Mouse (Mus musculus): ENCODE data around the gene Emilin2.

Gene Emilin2

DNA sequence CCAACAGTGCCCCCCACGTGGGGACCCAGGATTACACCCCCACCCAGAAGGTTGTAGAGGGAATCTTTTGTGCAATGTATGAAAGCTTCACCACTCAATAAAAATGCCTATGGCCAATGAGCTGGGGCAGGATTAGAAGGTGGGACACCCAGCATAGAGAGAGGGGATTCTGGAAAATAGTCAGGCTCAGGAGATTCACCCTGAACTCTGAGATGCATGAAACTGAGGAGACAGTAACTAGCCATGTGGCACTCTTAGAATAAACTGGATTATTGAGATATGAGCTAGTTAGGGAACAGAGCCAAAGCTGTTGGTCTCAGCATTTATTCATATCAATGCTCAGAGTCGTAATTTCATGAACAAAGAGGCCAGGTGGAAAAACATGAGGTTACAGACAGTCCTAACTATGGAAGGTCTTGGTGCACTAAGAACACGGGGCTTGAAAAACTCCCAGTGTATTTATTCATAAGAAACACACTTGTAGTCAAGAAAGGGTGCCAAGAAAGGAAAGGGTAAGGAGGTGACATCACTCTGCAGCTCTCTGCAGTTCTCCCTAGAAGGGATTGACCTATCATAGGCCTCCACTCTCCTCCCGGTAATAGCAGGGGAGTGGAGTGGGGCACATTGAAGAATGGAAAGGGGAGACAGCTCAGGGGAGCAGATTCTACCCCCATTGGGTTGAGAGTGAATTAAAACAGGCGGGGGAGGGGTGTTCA, 46.3 kb downstream of the Emilin2 start:
- no peak for DNase-seq (ENCODE audit: low read depth, low spot score)

DNA sequence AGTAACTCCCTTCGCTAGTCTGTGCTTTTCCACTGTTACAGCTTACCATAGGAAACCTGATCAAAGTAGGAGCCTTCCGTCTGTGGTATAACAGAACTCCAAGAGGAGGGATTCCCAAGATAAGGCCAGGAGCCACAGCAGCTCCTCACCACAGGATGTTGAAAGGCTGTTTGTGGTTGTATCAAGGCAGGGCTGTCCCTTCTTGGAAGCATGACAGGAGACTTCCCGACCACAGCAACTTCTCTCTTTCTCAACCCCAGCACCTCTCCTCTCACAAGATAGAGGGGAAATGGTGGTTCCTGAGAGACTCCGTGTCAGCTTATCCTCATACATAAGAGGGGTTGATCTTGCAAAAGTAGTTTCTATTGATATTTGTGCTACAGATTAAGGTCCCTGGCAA, 47.0 kb downstream of the Emilin2 start:
- DNase-seq (ENCODE audit: low read depth, low spot score), result no peak

DNA sequence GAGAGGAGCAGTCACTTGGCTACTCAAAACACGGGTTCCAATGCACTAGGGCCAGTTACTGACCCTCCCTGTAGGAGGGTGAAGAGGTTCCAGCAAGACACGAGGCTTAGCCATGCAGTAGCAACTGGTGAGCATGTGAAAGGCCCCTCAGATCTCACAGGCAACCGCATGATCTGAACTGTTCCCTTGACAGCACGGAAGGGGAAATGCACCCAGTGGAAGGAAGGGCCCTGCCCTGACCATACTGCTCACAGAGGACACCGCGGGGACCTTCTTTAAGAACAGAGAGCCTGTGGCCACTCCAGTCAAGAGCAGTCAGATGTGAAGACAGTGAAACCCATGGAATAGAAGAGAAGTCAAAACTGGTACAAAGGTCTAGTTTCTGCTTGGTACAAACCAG, 48.6 kb downstream of the Emilin2 start:
- no peak for DNase-seq (ENCODE audit: low read depth, low spot score)

DNA sequence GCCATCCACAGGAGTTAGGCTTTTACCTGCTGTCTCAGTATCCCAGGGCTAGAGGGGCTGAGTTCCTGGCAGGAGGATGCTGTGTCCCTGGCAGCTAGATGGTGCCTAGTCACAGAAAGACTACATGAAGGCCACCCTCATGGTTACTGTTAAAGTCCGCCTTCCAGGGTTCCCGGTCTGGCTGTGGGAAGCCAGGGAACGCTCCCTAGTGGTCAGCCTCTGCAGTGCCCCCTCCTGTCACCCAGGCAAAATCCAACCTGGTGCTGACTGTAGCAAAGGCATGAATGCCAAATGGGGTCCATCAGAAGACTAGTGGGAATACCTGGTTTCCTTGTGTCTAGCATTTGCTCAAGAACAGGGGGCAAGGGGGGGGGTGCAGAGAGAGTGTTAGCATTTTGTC, 51.1 kb downstream of the Emilin2 start:
- DNase-seq (ENCODE audit: low read depth, low spot score), result no peak

DNA sequence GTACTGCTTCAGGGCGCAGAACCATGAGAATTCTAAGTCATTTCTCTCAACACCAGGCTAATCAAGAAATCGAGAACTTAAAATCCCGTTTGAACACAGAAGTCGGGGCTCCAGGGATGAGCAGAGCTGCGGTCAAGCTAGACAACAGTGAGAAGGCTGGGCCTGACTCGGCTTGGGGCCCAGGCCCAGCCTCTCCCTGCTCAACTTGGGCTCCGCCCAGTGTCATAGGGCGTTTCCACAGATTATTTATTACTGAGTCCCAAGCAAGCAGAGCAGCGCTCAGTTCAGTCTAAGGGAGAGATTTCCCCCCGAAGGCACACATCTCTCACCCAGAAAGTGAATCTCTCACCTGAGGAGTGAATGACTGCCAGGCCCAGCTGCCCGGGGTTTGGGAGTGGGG, 52.1 kb downstream of the Emilin2 start:
- DNase-seq (ENCODE audit: low read depth, low spot score), result peak; percentile 62

DNA sequence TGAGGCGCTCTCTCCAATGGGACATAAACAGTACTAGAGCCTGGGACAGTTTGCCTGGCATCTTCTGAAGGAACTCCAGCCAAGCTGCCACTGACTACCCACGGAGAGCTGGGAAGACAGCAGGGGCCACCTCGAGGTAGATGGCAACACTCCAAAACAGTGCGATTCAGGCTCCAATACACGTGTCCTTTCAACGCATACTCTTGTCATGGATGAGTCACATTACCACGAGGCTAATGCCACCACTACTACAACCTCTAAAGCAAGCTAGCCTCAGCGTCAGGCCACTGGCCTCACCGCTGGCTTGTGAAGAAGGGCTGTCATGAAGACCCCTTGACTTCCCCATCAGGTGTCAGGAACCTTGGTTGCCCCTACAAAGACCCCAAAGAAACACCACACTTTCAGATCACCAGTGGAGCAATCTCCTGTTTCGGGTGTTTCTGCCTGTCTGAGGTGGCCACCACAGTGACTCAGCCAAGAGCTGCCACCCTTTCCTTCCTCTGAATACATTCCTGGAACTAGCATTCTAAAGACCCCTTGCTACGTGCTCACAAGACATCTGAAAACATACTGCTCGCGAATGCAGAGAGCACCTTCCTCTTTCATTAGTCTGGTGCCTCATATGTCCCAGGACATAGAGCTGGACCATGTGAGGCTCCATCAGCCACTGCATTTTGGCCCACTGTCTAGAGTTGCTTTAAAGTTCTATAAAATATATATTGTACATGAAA, 54.8 kb downstream of the Emilin2 start:
- peak; percentile 33 for DNase-seq (ENCODE audit: low read depth, low spot score)

DNA sequence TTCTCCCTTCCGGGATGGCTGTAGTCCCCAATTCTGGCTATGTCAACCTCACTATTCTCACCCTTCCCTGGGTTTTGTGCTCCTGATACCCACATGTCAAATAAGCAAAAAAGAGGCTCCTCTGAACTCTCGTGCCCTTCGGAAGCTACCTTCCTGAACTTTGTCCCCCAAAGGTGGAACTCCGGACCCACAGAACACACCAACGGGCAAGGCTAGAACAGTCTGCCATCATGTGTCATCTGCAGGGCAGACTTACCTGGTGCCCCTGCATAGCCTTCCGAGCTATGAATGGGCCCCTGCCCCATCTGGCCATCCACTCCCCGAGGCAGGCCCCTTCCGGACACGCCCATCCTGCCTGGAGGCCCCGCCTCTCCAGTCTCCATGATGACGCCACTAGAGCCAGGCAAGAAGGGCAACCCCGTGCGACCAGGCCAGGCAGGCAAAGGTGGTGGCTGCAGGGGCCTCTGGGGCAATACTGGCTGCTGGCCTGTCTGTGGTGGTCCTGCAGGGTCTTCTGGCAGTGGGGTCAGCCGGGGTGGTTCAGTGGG, 55.6 kb downstream of the Emilin2 start:
- DNase-seq (ENCODE audit: low read depth, low spot score), result no peak

DNA sequence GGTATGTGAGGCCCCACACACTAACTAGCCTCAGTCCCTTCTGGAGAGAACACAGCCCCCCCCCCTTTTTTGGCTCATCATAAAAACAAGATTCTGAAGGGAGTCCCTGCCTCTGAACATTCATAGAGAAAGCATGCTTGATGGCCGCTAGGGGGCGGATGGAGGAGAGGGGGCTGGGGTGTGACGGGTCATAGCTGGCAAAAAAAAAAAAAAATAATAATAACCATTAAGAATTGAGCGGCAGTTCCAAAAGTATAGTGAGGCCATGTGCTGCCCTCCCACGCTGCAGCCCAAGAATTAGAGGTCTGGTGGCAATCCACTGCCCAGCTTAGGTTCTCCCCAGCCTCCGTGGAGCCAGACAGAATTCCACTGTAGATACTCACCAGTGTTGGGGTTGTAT, 57.0 kb downstream of the Emilin2 start:
- DNase-seq (ENCODE audit: low read depth, low spot score), result peak; percentile 60

DNA sequence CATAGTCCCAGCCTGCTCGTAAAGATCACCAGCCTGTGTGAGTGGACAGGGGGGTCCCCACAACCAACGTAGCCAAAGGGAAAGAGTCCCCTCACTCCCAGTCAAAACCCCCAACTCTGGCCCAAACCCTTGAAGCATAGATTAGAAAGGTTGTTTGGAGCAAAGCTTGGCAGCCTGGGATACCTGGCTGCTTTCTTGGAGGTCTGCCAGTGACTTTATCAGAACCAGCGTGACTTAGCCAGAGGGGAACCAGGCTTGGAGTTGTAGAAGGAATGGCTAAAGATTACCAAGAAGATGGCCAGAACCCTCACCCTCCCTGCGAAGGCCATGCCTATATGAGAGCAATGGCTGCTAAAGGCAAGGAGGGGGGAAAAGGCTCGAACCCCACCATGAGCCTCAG, 57.7 kb downstream of the Emilin2 start:
- DNase-seq (ENCODE audit: low read depth, low spot score), result no peak

DNA sequence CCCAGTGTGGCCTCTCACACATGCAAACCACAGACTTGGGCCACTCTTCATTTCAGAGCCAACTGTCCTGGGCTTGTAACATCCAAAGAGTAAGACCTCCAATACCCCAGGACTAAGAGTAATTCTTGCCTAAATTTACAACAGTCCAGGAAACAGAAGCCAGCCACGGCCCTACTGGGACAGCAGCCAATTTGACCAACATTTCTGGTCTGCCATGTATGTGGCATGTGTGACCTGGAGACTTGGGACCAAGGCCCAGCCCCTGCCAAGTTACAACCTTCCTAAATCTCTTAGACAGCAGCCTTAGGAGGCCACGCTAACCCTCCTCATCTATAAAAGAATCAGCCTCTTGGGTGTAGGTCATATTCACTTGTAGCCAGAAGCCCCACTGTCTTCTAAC, 58.4 kb downstream of the Emilin2 start:
- no peak for DNase-seq (ENCODE audit: low read depth, low spot score)

DNA sequence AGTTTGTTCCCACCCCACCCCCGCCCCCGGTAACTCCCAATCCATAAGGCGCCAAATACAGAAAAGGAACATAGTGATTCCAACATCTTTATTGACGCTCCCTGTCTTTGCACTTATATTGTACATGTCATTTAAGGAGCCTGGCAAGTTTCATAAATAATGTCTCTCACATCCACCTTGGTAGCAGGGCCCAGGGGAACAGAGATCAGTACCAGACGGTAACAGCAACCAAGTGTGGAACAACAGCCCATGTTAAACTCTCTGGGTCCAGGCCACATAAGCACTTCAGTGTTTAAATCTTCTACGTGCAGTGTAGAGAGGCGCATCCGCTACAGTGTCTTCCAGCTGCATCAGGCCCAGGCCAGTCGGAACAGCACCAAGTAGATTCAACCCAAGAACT, 59.7 kb downstream of the Emilin2 start:
- no peak for DNase-seq (ENCODE audit: low read depth, low spot score)

DNA sequence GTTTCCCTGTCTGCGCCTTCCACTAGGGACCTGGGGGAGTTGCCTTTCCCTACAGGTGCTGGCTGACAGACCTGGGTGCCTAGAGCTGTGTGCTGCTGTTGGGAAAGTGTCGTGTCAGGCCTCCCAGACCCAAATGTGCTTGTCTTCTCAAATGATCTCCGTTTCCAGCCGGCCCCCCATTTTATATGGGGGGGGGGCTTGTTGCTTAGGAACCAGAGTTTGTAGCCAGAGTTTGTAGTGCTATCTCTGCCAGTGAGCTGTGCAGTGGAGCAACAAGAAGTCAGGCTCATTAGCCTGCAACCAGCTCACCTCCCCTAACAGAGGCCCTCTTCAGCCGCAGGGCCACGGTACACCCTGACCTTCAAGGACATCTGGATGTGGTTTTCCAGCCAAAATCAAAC, 60.2 kb downstream of the Emilin2 start:
- DNase-seq (ENCODE audit: low read depth, low spot score), result no peak

DNA sequence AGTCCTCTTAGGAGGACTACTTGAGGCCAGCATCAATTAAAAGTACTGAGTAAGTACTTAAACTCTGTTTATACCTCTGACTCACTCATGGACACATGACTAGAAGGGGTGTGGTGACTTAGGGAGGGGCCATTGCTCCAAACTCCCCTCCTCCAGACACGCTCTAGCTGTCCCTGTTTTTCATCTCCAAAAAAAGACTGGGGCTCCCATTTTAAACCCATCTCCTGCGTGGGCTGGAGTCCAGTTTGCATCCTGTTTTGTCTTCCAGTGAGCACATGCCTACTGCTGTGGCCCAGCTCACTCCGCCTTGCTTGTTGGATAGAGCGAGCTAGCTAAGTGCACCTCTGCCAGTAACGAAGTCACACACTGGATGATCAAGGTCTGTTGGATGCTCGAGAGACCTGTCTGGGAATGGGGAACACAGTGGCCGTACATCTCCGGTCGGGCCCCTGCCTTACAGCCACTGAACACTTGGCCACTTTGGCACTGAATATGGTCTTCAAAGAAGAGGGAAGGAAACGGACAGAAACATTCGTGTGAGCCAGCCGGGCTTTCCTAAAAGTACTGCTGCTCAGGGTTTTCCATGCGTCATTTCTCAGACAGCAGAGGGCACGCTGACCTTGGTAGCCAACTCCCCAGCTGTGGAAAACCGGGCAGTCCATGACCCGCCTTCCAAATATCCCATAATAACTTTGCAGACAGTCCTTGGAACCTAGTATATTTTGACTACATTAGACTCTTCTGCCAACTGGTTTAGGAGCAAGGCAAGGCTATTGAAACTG, 60.8 kb downstream of the Emilin2 start:
- no peak for DNase-seq (ENCODE audit: low read depth, low spot score)

DNA sequence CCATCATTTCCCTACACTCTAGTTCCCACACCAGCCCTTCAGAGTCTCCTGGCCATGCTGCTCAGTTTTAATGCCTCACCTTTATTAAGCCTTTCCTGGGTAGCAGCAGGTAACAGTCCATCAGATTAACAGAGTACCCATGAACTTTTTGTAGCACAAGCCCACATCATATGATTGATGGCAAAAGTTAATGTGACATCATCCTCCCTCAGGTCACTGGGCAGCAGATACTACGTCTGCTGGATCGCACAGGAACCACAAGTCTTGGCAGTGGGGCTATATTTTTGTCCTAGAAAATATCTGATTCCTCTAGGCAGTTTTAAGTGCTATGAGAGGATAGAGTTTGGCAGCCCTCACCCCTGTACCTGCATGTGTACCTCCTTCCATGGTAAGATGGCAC, 61.7 kb downstream of the Emilin2 start:
- DNase-seq (ENCODE audit: low read depth, low spot score), result no peak

DNA sequence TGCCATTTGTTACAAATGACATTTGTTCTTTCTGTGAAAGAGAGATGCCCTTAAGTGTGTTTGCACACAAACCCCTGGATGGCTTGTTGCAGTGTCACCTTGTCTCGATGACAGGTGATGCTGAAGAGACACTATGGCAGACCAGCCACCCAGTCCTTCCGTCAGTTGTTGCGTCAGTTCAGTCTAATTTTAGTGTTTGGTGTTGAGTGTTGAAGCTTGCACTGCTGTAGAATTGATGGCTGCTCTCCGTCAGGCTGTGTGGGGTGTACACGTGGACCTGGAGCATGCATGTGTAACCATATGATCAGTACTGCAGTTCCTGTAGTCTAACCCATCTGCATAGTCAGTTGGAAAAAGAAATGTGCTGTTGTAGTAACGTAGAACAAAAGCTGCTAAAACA, 62.8 kb downstream of the Emilin2 start:
- no peak for DNase-seq (ENCODE audit: low read depth, low spot score)

DNA sequence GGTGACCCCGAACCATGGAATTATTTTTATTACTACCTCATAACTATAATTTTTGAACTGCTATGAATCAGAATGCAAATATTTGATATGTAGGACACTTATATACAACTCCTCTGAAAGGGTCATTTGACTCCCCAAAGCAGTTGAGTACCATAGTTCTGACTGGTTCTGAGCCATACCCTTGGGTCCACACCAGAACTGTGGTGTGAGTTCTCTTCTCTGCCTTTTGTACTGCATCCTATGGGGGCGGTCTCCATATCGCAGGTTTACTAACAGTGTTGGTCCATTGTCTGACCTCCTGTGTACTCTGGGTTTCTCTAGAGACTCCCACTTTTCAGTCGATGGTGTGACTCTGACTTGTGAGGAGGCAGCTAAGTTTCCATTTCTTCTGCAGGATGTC, 65.8 kb downstream of the Emilin2 start:
- no peak for DNase-seq (ENCODE audit: low read depth, low spot score)

DNA sequence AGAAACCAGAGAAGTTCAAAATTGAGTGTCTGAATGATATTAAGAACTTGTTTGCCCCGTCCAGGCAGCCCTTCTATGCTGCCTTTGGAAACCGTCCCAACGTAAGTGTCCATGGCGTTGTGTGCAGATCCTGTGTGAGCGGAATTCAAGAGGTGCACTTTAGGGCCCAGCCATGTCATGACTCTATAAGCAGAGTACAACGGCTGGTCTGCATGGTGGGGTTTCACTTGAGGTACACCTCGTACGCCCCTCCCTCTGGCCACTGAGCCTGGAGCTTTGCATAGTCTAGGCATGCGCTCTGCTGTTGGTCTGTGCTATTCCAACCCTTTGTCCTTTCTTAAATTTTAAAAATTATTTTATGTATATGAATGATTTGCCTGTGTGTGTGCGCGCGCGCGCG, 66.6 kb downstream of the Emilin2 start:
- no peak for DNase-seq (ENCODE audit: low read depth, low spot score)

DNA sequence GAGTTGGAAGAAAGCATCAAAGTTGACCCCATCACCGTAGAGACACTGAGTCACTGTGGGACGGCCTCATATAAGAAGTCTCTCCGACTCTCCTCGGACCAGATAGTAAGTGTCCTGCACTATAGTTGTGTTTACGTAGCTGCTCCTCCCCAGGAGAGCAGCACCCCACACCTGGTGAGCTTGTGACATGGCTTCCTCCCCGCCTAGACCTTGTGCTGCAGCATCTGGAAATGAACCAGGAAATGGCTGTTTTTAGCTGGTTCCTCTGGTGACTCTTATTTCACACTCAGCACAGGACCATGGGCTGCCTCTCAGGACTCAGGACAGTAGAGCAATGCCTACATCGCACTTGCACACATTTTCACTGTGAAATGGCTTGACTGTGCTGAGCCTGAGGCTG, 69.1 kb downstream of the Emilin2 start:
- DNase-seq (ENCODE audit: low read depth, low spot score), result no peak

DNA sequence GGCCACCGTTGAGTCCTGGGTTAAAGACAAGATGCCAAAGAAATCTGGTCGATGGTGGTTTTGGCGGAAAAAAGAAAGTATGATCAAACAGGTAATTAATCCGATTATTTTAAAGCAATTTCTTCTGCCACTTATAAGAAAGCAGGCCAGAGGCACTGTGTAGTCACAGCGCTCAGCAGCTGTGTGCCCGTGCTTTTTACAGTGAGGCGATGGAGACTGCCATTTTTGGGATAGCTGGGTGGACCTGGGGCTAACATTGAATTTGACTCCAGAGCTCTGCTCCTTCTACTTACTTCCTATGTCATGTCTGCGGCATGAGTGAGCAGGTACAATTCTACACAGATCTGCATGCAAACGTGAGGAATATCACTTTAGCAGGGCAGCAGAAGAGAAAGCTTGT, 71.0 kb downstream of the Emilin2 start:
- DNase-seq (ENCODE audit: low read depth, low spot score), result no peak

DNA sequence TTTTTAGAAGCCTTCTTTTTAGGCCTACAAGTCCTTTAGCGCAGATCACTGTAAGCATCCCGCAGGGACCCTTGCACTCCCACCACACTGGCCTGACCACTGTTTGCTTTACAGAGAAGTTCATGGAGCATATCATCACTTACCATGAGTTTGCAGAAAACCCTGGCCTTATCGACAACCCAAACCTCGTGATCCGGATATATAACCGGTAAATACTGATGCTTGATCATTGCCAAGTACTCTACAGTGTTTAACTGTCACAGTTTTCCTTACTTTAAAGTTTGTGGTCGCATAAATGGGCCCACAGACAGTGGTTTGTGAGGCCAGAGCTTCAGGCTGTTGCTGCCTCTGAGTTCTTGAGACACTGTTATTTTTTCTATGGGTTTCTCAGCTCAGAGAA, 73.3 kb downstream of the Emilin2 start:
- DNase-seq (ENCODE audit: low read depth, low spot score), result no peak

DNA sequence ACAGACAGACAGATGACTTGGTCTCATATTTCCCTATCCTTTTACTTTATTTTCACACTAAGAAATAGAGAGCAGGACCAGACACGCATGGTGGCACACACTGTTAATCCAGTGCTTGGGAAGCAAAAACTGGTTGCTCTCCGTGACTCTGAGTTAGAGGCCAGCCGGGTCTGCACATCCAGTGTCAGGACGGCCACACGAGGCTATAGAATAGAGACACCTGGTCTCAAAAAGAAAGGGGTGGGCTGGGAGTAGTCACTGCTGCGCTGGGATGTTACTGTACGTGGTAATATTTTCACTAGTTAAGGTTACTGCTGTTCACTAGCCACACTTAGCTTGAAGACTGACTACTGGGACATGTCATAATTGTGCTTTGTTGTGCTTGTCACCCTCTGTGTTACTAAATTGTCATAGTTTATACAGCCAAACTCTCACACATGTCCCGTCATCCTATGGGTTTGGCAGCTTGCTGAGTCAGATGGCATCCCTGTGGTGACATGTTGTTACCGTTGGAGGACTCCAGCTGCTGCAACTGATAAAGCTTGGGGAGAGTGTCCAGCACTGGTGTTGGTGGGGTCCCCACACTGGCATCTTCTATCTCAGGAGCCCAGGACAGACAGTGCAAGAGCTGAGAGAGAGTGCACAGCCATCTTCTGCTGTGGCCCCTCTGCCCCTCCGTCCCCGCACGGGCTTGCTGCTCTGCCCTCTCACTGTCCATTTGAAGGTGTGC, 76.4 kb downstream of the Emilin2 start:
- DNase-seq (ENCODE audit: low read depth, low spot score), result peak; percentile 52

Data from A20 (cell line).